Mouse (Mus musculus) small intestine, adult 2 months (tissue): ENCODE data around the gene Fam126a. TPM values are rescaled to one million over a fixed set of nuclear protein-coding genes. Genes with fewer than 3 reads are reported as not detected.

Experiments used
- H3K27ac ChIP-seq: fragments of 200-500 bp; 2 replicates; pipeline ENCODE4 v1.5.1; 2012; ENCODE audit warnings: low read depth, low read length, control low read depth, inconsistent platforms; ENCODE audit not compliant: insufficient read depth
- H3K27me3 ChIP-seq: fragments of 200-500 bp; 2 replicates; pipeline ENCODE4 v1.6.1; 2012; ENCODE audit warnings: mild to moderate bottlenecking, moderate library complexity, low read length, inconsistent platforms; ENCODE audit not compliant: control insufficient read depth, insufficient read depth
- H3K36me3 ChIP-seq: fragments of 200-500 bp; 2 replicates; pipeline ENCODE4 v1.6.1; 2012; ENCODE audit warnings: mild to moderate bottlenecking, low read length, control low read depth, inconsistent platforms; ENCODE audit not compliant: control insufficient read depth, insufficient read depth
- H3K4me1 ChIP-seq: fragments of 200-500 bp; 2 replicates; pipeline ENCODE4 v1.6.1; 2012; ENCODE audit warnings: low read length, inconsistent platforms, mixed read lengths; ENCODE audit not compliant: control insufficient read depth, insufficient read depth, insufficient read length
- H3K4me3 ChIP-seq: fragments of 200-500 bp; 2 replicates; pipeline ENCODE4 v1.5.1; 2012; ENCODE audit warnings: low read depth, mild to moderate bottlenecking, control low read depth, inconsistent platforms, low read length, moderate library complexity
- CTCF ChIP-seq: fragments of 200-500 bp; IDR thresholded peaks from 2 replicates; pipeline ENCODE4 v1.5.1; 2012; ENCODE audit warnings: low read depth, mild to moderate bottlenecking, control low read depth, inconsistent platforms, low read length, moderate library complexity, mixed read lengths; ENCODE audit not compliant: insufficient replicate concordance, insufficient read length; ENCODE audit errors: extremely low read depth
- POLR2A ChIP-seq: fragments of 200-500 bp; IDR thresholded peaks from 2 replicates; pipeline ENCODE4 v1.6.1; 2012; ENCODE audit warnings: low read depth, mild to moderate bottlenecking, control low read depth, inconsistent platforms, low read length, moderate library complexity
- WGBS: fragments of 180-500 bp; shearing (Covaris S2); methylation state at CpG from one replicate; pipeline ENCODE4 v1.1.7; 2018; 5-methylcytosine and 5-hydroxymethylcytosine counted together
- polyA plus RNA-seq: library from polyadenylated mRNA; depleted of rRNA; stranded (reverse); fragments of >200 nt; gene quantifications from 2 replicates; pipeline ENCODE4 v1.2.3, GENCODE M21; 2012

Gene Fam126a
- polyA plus RNA-seq, 1 experiment, result 1.1 TPM

GRCm38 (mm10) chr5:24029331-24029771 lies 1.1 kb downstream of the Fam126a start:
- H3K4me1 ChIP-seq, result peaks cover 2% of the 10 kb centered on the region; the same call in 1 of the 2 replicates

GRCm38 (mm10) chr5:24024957-24025356 lies 5.5 kb downstream of the Fam126a start:
- Histone ChIP-seq H3K27ac (no peak overlapping the region), H3K4me3 (no peak overlapping the region), H3K4me1 (peaks cover 2% of the 10 kb centered on the region; the same call in 1 of the 2 replicates), H3K27me3 (no peaks in the 10 kb centered on the region; the same call in 1 of the 2 replicates), H3K36me3 (no peaks in the 10 kb centered on the region)
- TF ChIP-seq POLR2A (no peak), CTCF (no peak)
- WGBS, result 72% methylated on average over 3 of the region's 3 CpGs

More at GRCm38 (mm10) chr5:24029331-24029771, 1.1 kb downstream of the Fam126a start:
- H3K27ac ChIP-seq, result no peak overlapping the region
- no peaks in the 10 kb centered on the region for H3K36me3 ChIP-seq
- H3K4me3 ChIP-seq, result peak overlapping the region; percentile 90
- no peak for TF ChIP-seq POLR2A
- TF ChIP-seq CTCF, result peak; percentile 30; the same call in 1 of the 2 replicates
- WGBS, result 3% methylated on average over 11 of the region's 11 CpGs
- H3K27me3 ChIP-seq, result no peaks in the 10 kb centered on the region

GRCm38 (mm10) chr5:24023226-24023625 lies 7.3 kb downstream of the Fam126a start:
- WGBS, result 90% methylated on average over 2 of the region's 2 CpGs
- Histone ChIP-seq H3K36me3 (no peaks in the 10 kb centered on the region), H3K4me1 (no peaks in the 10 kb centered on the region), H3K27me3 (no peaks in the 10 kb centered on the region; the same call in 1 of the 2 replicates), H3K4me3 (no peak overlapping the region), H3K27ac (no peak overlapping the region)
- TF ChIP-seq CTCF (no peak), POLR2A (no peak)

- TF ChIP-seq CTCF (no peak), POLR2A (no peak)
- H3K4me1 ChIP-seq, result no peaks in the 10 kb centered on the region
- no peaks in the 10 kb centered on the region for H3K36me3 ChIP-seq
- H3K27me3 ChIP-seq, result no peaks in the 10 kb centered on the region; the same call in 1 of the 2 replicates
- H3K27ac ChIP-seq, result no peak overlapping the region
- H3K4me3 ChIP-seq, result no peak overlapping the region
- 73% methylated on average over 5 of the region's 5 CpGs for whole genome bisulfite sequencing
These were observed 8.8 kb downstream of the Fam126a start for GRCm38 (mm10) chr5:24021683-24022082.

GRCm38 (mm10) chr5:24020380-24020779 lies 10.1 kb downstream of the Fam126a start:
- no peak overlapping the region for H3K27ac ChIP-seq
- no peaks in the 10 kb centered on the region for H3K36me3 ChIP-seq
- no peak for TF ChIP-seq CTCF
- no peak for TF ChIP-seq POLR2A
- no peaks in the 10 kb centered on the region; the same call in 1 of the 2 replicates for H3K27me3 ChIP-seq
- H3K4me1 ChIP-seq, result no peaks in the 10 kb centered on the region
- WGBS, result 81% methylated on average over 4 of the region's 4 CpGs
- H3K4me3 ChIP-seq, result no peak overlapping the region

- H3K4me1 ChIP-seq, result no peaks in the 10 kb centered on the region
- WGBS, result 86% methylated on average over 7 of the region's 7 CpGs
- no peak overlapping the region for H3K27ac ChIP-seq
- no peak overlapping the region for H3K4me3 ChIP-seq
- H3K27me3 ChIP-seq, result no peaks in the 10 kb centered on the region; the same call in 1 of the 2 replicates
- TF ChIP-seq CTCF, result no peak
- TF ChIP-seq POLR2A, result no peak
- no peaks in the 10 kb centered on the region for H3K36me3 ChIP-seq
These were observed 10.9 kb downstream of the Fam126a start for GRCm38 (mm10) chr5:24019341-24020185.

- no peaks in the 10 kb centered on the region; the same call in 1 of the 2 replicates for H3K27me3 ChIP-seq
- no peak overlapping the region for H3K27ac ChIP-seq
- H3K4me3 ChIP-seq, result no peak overlapping the region
- H3K4me1 ChIP-seq, result no peaks in the 10 kb centered on the region
- TF ChIP-seq POLR2A (no peak), CTCF (no peak)
- no peaks in the 10 kb centered on the region for H3K36me3 ChIP-seq
- 81% methylated on average over 7 of the region's 7 CpGs for WGBS
These were observed 11.7 kb downstream of the Fam126a start for GRCm38 (mm10) chr5:24018621-24019261.
